9 mouse cellular contexts compared by ENCODE assay signal in genomic region chr7:29289856-29290255, GRCm38 (mm10). TPM values are rescaled to one million over a fixed set of nuclear protein-coding genes. Genes with fewer than 3 reads are reported as not detected.
A peak's percentile ranks its signal among the peaks of the same experiment; 100 is the strongest.
DNase-seq lines count a peak whose midpoint lies in the region; ATAC-seq and TF ChIP-seq lines count a peak whose summit lies in the region.
"Had no signal": no experiment of that assay in that cellular context is flagged by ENCODE, and none has a peak within 500 bp of the region (broad histone marks: within the 10 kb centered on the region; RNA-seq: fewer than 3 reads in every experiment).

No protein-coding gene starts in this region.

- no peak for TF ChIP-seq POLR2A in spleen, adult 2 months (IDR thresholded peaks at IDR 0.05; ENCODE audit: low read depth, low read length)

- H3K4me1 ChIP-seq in spleen, adult 2 months (ENCODE audit: control insufficient read depth, insufficient read depth, insufficient read length) = peaks cover 9% of the 10 kb centered on the region
- H3K4me1 ChIP-seq in heart, postnatal 0 days (ENCODE audit: control insufficient read depth, insufficient read depth) = peaks cover 15% of the 10 kb centered on the region; the same call in 1 of the 2 replicates
- peaks cover 26% of the 10 kb centered on the region for H3K4me1 ChIP-seq in liver, embryonic 15.5 days (replicated peaks)
- peaks cover 47% of the 10 kb centered on the region for H3K4me1 ChIP-seq in stomach, embryonic 15.5 days

- no peaks in the 10 kb centered on the region for H3K36me3 ChIP-seq in spleen, adult 2 months (ENCODE audit: control insufficient read depth, insufficient read depth, low read length)
- no peaks in the 10 kb centered on the region for H3K36me3 ChIP-seq in heart, postnatal 0 days (replicated peaks; ENCODE audit: control insufficient read depth, insufficient read depth, low read length)
- no peaks in the 10 kb centered on the region for H3K36me3 ChIP-seq in liver, embryonic 15.5 days (replicated peaks)
- no peaks in the 10 kb centered on the region for H3K36me3 ChIP-seq in stomach, embryonic 15.5 days

- peak overlapping the region; percentile 68 for H3K4me2 ChIP-seq in heart, postnatal 0 days (ENCODE audit: low read depth, low read length)
- peak overlapping the region; percentile 88; the same call in 1 of the 2 replicates for H3K4me2 ChIP-seq in liver, embryonic 15.5 days
- peak overlapping the region; percentile 94 for H3K4me2 ChIP-seq in stomach, embryonic 15.5 days

- ATAC-seq in heart, postnatal 0 days (ENCODE audit: insufficient read depth, low read depth) = no peak
- no peak for ATAC-seq in liver, embryonic 15.5 days (ENCODE audit: insufficient read depth)
- ATAC-seq in stomach, embryonic 15.5 days (ENCODE audit: insufficient read depth, low FRiP score, low read depth) = no peak
- no peak for ATAC-seq in granulocyte monocyte progenitor cell, adult 5-6 weeks (replicated peaks; ENCODE audit: poor library complexity, severe bottlenecking)

- no peak for TF ChIP-seq EP300 in heart, postnatal 0 days (IDR thresholded peaks at IDR 0.05; ENCODE audit: low read depth)

- H3K9me3 ChIP-seq in heart, postnatal 0 days (replicated peaks; ENCODE audit: control insufficient read depth, low read length) = no peaks in the 10 kb centered on the region
- H3K9me3 ChIP-seq in liver, embryonic 15.5 days (replicated peaks) = no peaks in the 10 kb centered on the region
- no peaks in the 10 kb centered on the region for H3K9me3 ChIP-seq in stomach, embryonic 15.5 days

- 0 out of 2 replicates have a peak overlapping the region, but pooled peaks have one; percentile 56 for H3K27ac ChIP-seq in spleen, adult 2 months (ENCODE audit: insufficient read depth, low read length)
- peak overlapping the region; percentile 62 for H3K27ac ChIP-seq in heart, postnatal 0 days (ENCODE audit: low read depth)
- H3K27ac ChIP-seq in liver, embryonic 15.5 days (replicated peaks) = no peak overlapping the region
- peak overlapping the region; percentile 87 for H3K27ac ChIP-seq in stomach, embryonic 15.5 days

- peak overlapping the region; percentile 52; the same call in 1 of the 2 replicates for H3K4me3 ChIP-seq in spleen, adult 2 months (ENCODE audit: extremely low read depth, insufficient read depth, insufficient read length)
- H3K4me3 ChIP-seq in heart, postnatal 0 days (ENCODE audit: low read depth, low read length) = peak overlapping the region; percentile 54
- H3K4me3 ChIP-seq in liver, embryonic 15.5 days (replicated peaks) = no peak overlapping the region
- peak overlapping the region; percentile 64 for H3K4me3 ChIP-seq in stomach, embryonic 15.5 days (replicated peaks)

- H3K9ac ChIP-seq in heart, postnatal 0 days (replicated peaks; ENCODE audit: low read depth, low read length) = 0 out of 2 replicates have a peak overlapping the region, but pooled peaks have one; percentile 36
- H3K9ac ChIP-seq in liver, embryonic 15.5 days = no peak overlapping the region
- H3K9ac ChIP-seq in stomach, embryonic 15.5 days = peak overlapping the region; percentile 61; the same call in 1 of the 2 replicates

- no peak for DNase-seq in spleen, adult 2 months (ENCODE audit: low read depth in 1 of 2, low spot score in 2 of 2)
- no peak for DNase-seq in spleen, postnatal 14 days (ENCODE audit: low spot score in 2 of 2)
- DNase-seq in heart, postnatal 0 days (ENCODE audit: low spot score) = no peak
- no peak for DNase-seq in retina, postnatal 1 day
- no peak for DNase-seq in layer of hippocampus, postnatal 36 days

- peaks cover 3% of the 10 kb centered on the region; the same call in 1 of the 2 replicates for H3K27me3 ChIP-seq in spleen, adult 2 months (ENCODE audit: control insufficient read depth, insufficient read depth, low read length)
- no peaks in the 10 kb centered on the region for H3K27me3 ChIP-seq in heart, postnatal 0 days (ENCODE audit: control insufficient read depth, insufficient read depth, low read length)
- H3K27me3 ChIP-seq in liver, embryonic 15.5 days = peaks cover 26% of the 10 kb centered on the region
- H3K27me3 ChIP-seq in stomach, embryonic 15.5 days (replicated peaks) = no peaks in the 10 kb centered on the region

- no peak for TF ChIP-seq CTCF in spleen, adult 2 months (IDR thresholded peaks at IDR 0.05; ENCODE audit: extremely low read depth, insufficient read depth, insufficient read length, insufficient replicate concordance)
- TF ChIP-seq CTCF in heart, postnatal 0 days (IDR thresholded peaks at IDR 0.05; ENCODE audit: low read depth) = no peak

- WGBS in spleen, adult 2 months = 92% methylated on average over 6 of the region's 6 CpGs
- WGBS in heart, postnatal 0 days = 74% methylated on average over 6 of the region's 6 CpGs
- 74% methylated on average over 6 of the region's 6 CpGs for WGBS in liver, embryonic 15.5 days (ENCODE audit: insufficient replicate concordance)
- WGBS in stomach, embryonic 15.5 days = 66% methylated on average over 6 of the region's 6 CpGs

RNA-seq across cellular contexts. Expression of gene Ppp1r14a, which starts 0.7 kb away (rescaled TPM):
- 27.3 and 62.6 TPM in 2 replicates for polyA plus RNA-seq in spleen, adult 2 months (2012; rRNA removed)
- 7.8 and 61.8 TPM in 2 replicates for total RNA-seq in heart, postnatal 0 days (2014; rRNA removed; ENCODE audit: low replicate concordance)
- 17.9 and 18.0 TPM in 2 replicates for polyA plus RNA-seq in heart, postnatal 0 days (2015; fragmentation: Nextera tagmentation; extraction: Ambion mirVana)
- polyA plus RNA-seq in liver, embryonic 15.5 days (2015; fragmentation: Nextera tagmentation; extraction: Ambion mirVana) = 2.2 and 2.7 TPM in 2 replicates
- polyA plus RNA-seq in stomach, embryonic 15.5 days (2015; fragmentation: Nextera tagmentation; extraction: Ambion mirVana) = 42.7 and 56.7 TPM in 2 replicates
- not detected in 2 replicates for total RNA-seq in granulocyte monocyte progenitor cell, adult 5-6 weeks (2014; fragmentation: Nextera tagmentation)
- not detected in 2 replicates for total RNA-seq in granulocyte monocyte progenitor cell, adult 5-6 weeks (2017)
- total RNA-seq in layer of hippocampus, postnatal 36 days (2021) = 10 to 100 TPM; 25.9 to 26.0 TPM

RNA-seq across cellular contexts. Expression of gene Spint2, which starts 8.1 kb away (rescaled TPM):
- polyA plus RNA-seq in spleen, adult 2 months (2012; rRNA removed) = 69.7 and 88.3 TPM in 2 replicates
- 30.1 and 46.6 TPM in 2 replicates for total RNA-seq in heart, postnatal 0 days (2014; rRNA removed; ENCODE audit: low replicate concordance)
- 81.6 and 83.2 TPM in 2 replicates for polyA plus RNA-seq in heart, postnatal 0 days (2015; fragmentation: Nextera tagmentation; extraction: Ambion mirVana)
- polyA plus RNA-seq in liver, embryonic 15.5 days (2015; fragmentation: Nextera tagmentation; extraction: Ambion mirVana) = 34.0 and 41.2 TPM in 2 replicates
- polyA plus RNA-seq in stomach, embryonic 15.5 days (2015; fragmentation: Nextera tagmentation; extraction: Ambion mirVana) = 525 and 574 TPM in 2 replicates
- 45.1 and 55.0 TPM in 2 replicates for total RNA-seq in granulocyte monocyte progenitor cell, adult 5-6 weeks (2014; fragmentation: Nextera tagmentation)
- total RNA-seq in granulocyte monocyte progenitor cell, adult 5-6 weeks (2017) = 24.4 and 29.9 TPM in 2 replicates
- 10 to 100 TPM; 16.1 to 19.2 TPM for total RNA-seq in layer of hippocampus, postnatal 36 days (2021)

RNA-seq across cellular contexts. Expression of gene Dpf1, which starts 13.9 kb away (rescaled TPM):
- polyA plus RNA-seq in spleen, adult 2 months (2012; rRNA removed) = 0.06 and 0.35 TPM in 2 replicates
- not detected in 2 replicates for total RNA-seq in heart, postnatal 0 days (2014; rRNA removed; ENCODE audit: low replicate concordance)
- polyA plus RNA-seq in heart, postnatal 0 days (2015; fragmentation: Nextera tagmentation; extraction: Ambion mirVana) = 0.41 and 0.61 TPM in 2 replicates
- polyA plus RNA-seq in liver, embryonic 15.5 days (2015; fragmentation: Nextera tagmentation; extraction: Ambion mirVana) = 1.7 and 2.3 TPM in 2 replicates
- polyA plus RNA-seq in stomach, embryonic 15.5 days (2015; fragmentation: Nextera tagmentation; extraction: Ambion mirVana) = 7.6 and 8.2 TPM in 2 replicates
- not detected in 2 replicates for total RNA-seq in granulocyte monocyte progenitor cell, adult 5-6 weeks (2014; fragmentation: Nextera tagmentation)
- 0.22 TPM in 1 of 2 replicates, not detected in the other for total RNA-seq in granulocyte monocyte progenitor cell, adult 5-6 weeks (2017)
- 100 to 1,000 TPM; 108 to 109 TPM for total RNA-seq in layer of hippocampus, postnatal 36 days (2021)

RNA-seq across cellular contexts. Expression of gene 2200002D01Rik, which starts 41.6 kb away (rescaled TPM):
- 0.51 and 1.0 TPM in 2 replicates for polyA plus RNA-seq in spleen, adult 2 months (2012; rRNA removed)
- 0.42 and 1.5 TPM in 2 replicates for total RNA-seq in heart, postnatal 0 days (2014; rRNA removed; ENCODE audit: low replicate concordance)
- 11.8 and 14.0 TPM in 2 replicates for polyA plus RNA-seq in heart, postnatal 0 days (2015; fragmentation: Nextera tagmentation; extraction: Ambion mirVana)
- 4.2 and 6.3 TPM in 2 replicates for polyA plus RNA-seq in liver, embryonic 15.5 days (2015; fragmentation: Nextera tagmentation; extraction: Ambion mirVana)
- 67.4 and 70.6 TPM in 2 replicates for polyA plus RNA-seq in stomach, embryonic 15.5 days (2015; fragmentation: Nextera tagmentation; extraction: Ambion mirVana)
- total RNA-seq in granulocyte monocyte progenitor cell, adult 5-6 weeks (2014; fragmentation: Nextera tagmentation) = not detected in 2 replicates
- 0.99 TPM in 1 of 2 replicates, not detected in the other for total RNA-seq in granulocyte monocyte progenitor cell, adult 5-6 weeks (2017)
- not detected for total RNA-seq in layer of hippocampus, postnatal 36 days (2021)
- total RNA-seq: left cerebral cortex, postnatal 10 days had no signal

RNA-seq across cellular contexts. Expression of gene Yif1b, which starts 51.7 kb away (rescaled TPM):
- polyA plus RNA-seq in spleen, adult 2 months (2012; rRNA removed) = 74.2 and 97.6 TPM in 2 replicates
- 174 and 194 TPM in 2 replicates for total RNA-seq in heart, postnatal 0 days (2014; rRNA removed; ENCODE audit: low replicate concordance)
- polyA plus RNA-seq in heart, postnatal 0 days (2015; fragmentation: Nextera tagmentation; extraction: Ambion mirVana) = 121 and 125 TPM in 2 replicates
- polyA plus RNA-seq in liver, embryonic 15.5 days (2015; fragmentation: Nextera tagmentation; extraction: Ambion mirVana) = 43.6 and 44.1 TPM in 2 replicates
- polyA plus RNA-seq in stomach, embryonic 15.5 days (2015; fragmentation: Nextera tagmentation; extraction: Ambion mirVana) = 83.7 and 85.8 TPM in 2 replicates
- total RNA-seq in granulocyte monocyte progenitor cell, adult 5-6 weeks (2014; fragmentation: Nextera tagmentation) = 57.1 and 86.7 TPM in 2 replicates
- 33.1 and 33.4 TPM in 2 replicates for total RNA-seq in granulocyte monocyte progenitor cell, adult 5-6 weeks (2017)
- total RNA-seq in layer of hippocampus, postnatal 36 days (2021) = 10 to 100 TPM; 42.0 to 47.4 TPM
